Mouse (Mus musculus) gastrocnemius, adult 18-20 months (tissue): ENCODE measurements around the gene Glrp1. TPM values are rescaled to one million over a fixed set of nuclear protein-coding genes. Genes with fewer than 3 reads are reported as not detected.

ENCODE experiments used
- DNase-seq: peaks from one replicate; pipeline ENCODE4 v3.0.0; 2021; ENCODE audit warnings: low spot score
- total RNA-seq, 2 experiments: library from RNA; stranded (reverse); gene quantifications; 2 replicates each; pipeline ENCODE4 v1.2.3; 2021

Glrp1 gene
- total RNA-seq, 2 experiments from 2014 or later: not detected

DNA sequence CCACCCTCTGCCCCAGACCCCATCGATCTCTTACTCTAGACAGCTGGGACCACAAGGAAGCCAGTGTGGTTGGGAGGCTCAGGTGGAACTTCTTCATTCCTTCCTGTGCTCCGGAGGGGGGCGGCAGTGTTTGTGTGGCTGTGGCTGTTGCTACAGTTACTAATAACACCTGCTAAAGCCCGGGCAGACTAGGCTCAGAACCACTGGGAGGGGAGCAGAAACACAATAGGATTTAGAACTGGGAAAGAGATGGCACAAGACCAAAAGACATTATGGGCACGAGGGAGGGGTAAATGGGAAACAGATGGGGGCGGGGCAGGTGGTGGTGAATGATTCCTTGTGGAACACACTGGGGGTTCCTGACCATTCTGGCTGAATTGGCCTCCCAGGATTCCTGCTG, 47.4 kb downstream of the Glrp1 start:
- no peak for DNase-seq

DNA sequence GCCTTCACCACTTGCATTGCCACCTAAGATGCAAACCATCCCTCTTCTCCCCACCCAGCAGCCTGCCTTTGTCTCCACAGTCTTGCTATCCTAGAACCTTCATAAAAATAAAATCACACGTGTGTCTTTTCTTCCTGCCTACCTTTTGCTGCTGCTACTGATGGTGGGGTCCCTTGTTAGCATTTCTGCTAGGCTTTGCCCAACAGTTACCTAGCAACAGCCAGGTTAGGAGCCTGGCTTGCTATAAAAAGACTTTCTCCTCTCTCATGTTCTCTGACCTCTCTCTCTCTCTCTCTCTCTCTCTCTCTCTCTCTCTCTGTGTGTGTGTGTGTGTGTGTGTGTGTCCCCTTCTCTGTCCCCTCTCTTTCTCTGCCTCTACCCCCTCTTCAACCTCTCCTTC, 48.8 kb downstream of the Glrp1 start:
- no peak for DNase-seq

DNA sequence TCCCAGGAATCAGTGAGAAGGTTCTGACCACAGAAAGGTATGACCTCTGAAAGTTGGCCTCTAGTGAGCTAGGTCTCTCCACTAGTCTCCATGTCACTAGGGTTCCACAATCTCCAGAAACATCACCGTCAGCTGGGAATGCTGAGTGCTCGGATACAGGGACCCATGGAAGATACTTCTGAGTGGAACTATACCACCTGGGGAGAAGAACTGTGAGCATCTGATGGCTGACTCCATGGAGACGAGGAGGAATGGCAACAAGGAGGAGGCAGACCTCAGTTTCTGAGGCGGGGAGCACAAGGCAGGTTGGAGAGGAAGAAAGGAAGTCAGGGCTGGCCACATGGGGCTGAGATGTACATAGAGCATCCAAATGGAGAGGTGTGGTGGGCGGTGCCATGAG, 50.2 kb downstream of the Glrp1 start:
- no peak for DNase-seq

DNA sequence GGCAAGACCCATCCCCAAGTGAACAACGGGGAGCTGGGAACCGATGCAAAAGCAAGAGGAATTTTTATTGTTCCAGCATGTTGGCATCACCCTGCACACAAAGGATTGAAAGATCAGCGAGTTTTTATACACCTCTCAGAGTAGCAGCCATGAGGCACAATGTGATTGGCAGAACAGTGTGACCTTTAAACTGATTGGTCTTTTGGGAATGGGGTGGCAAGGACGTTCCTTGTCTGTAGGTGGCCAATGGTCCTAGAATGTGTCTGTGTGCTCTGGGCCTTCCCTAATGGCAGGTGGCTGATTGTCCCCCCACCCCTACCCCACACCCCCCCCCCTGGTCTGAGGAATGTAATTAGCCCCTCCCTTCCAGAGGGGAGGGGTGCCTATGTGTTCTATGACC, 50.7 kb downstream of the Glrp1 start:
- DNase-seq: no peak

DNA sequence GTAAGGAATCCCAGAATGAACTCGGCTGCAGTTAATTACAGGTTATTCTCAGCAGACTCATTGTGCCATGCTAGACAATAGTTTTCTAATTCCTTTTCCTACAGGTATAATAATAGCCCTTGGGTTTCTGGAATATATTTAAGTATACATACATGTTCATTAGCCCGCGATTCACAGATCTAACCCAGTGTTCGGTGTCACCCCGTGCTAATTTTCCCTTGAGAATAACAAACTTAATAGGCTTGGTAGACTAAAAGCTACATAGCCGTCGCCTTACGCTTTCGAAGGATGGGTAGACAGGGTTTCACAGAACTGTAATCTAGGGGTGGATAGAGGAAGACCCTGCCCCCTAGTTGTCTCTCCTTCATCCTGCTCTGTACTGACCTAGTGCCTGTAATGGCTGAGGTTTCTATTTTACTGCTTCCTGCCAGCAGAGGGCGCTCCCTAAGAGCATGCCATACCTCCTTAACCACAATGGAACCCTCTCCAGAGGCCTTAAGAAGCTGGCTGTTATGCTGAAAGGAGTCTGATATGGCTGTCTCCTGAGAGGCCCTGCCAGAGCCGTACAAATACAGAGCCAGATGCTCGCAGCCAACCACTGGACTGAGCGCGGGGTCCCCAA, 53.3 kb downstream of the Glrp1 start:
- peak; percentile 68 for DNase-seq

DNA sequence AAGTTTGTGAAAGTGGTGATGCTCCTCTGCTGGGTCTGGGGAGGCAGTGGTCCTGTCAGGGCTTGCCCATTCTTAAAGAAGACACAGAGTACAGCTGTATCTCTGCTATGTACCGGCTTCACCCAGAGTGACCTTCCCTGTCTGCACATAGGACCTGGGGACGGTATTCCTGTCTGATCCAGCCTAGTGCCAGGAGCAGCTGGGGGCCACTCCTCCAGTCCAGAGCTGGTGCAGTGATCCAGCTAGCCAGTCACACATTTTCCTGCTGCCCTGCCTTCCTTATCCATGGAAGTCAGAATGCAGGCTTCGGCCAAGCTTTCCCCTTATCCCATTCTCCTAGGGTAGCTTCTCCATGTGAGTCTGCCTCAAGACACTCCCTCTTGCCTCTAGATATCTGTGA, 54.1 kb downstream of the Glrp1 start:
- DNase-seq: no peak

DNA sequence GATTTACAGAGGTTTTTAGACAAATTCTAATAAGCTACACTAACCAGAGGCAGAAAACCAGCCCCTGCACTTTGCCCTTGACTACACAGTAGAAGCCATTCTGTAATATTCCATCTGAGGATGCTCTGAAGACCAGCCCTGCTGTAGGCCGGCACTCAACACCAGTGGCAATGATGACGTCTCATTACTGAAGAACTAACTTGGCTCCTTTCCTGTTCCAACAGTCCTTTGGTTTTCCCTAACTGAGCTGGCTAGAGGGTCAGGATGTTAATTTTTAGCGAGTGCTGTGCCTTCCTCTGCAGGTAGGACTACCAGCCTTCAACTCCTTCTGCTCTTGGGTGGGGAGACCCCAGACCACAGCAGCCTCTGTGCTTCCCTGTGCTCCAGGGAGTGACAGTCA, 55.2 kb downstream of the Glrp1 start:
- DNase-seq: no peak

DNA sequence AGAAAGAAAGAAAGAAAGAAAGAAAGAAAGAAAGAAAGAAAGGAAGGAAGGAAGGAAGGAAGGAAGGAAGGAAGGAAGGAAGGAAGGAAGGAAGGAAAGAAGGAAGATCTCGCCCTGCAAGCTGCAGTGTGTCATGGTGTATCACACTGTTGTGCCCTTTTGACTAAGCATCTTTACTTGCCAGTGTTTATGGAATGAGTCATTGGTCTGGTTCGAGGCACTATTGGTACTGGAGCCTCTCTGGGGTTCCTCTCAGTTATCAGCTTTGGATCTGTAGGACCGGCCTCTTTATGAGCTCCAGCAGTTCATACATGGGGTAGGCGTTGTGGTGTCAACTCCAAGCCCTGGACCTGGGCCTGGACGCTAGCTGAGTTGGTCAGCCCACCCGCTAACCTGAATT, 57.7 kb downstream of the Glrp1 start:
- DNase-seq: no peak

DNA sequence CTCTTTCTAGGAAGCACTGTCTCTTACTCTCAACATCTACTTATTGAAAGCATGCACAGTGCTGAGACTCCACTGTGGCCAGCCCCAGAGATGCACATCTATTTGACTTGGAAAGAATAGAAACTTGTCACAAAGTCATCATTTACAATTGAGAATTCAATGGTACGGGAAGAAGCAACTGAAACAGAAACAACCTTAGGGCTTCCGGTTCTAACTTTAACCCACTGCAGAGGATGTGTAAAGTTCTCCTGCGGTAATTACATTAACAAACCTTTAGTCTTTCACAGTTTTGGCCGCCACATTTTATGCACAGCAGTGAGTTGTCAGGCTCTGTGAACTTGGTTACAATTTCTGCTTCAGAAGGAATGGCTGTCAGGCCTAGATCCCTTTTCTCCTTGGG, 59.2 kb downstream of the Glrp1 start:
- no peak for DNase-seq

Other genes starting within 250 kb of the Glrp1 start
- 1 to 10 TPM; 5.4 to 5.8 TPM for gene Hjurp, start 232.4 kb downstream of the Glrp1 start, total RNA-seq
- not detected for gene Trpm8, start 232.4 kb downstream of the Glrp1 start, total RNA-seq
- gene Spp2, start 103.1 kb downstream of the Glrp1 start, total RNA-seq: not detected
- under 1 TPM; 0.39 to 0.52 TPM for gene Arl4c, start 192.2 kb upstream of the Glrp1 start, total RNA-seq